15 mouse cellular contexts compared by ENCODE assay signal in the genomic region with DNA sequence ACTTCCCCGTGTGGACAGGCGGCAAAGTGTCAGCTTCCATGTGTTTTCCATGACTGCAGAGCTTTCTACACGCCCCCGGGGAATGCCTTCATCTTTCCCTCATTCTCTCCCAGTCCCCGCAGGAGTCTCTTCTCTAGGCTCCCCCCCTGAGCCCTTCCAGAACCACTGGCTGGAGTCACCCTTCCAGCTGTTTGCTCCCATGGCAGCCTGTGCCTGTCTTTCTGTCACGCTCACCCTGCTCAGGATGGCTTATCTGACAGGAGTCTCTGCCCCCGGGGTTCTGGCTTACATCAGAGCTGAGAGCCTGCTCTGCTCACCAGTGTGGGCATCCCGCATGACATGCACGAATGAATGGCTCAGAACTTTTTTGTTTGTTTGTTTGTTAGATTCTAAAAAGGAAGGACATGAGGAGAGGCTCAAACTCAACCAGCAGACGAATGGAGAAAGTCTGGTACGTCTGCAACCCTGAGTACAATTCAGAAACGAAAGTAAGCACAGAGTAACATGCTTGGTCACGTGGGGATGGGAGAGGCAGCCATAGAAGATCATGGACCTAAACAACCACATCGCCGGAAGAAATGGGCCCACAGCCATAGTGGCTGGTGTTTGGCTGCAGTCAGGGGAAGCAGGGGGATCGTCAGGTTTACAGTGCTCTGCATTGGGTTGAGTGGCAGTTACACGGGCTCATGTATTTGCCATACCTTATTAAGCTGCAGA. TPM values are rescaled to one million over a fixed set of nuclear protein-coding genes. Genes with fewer than 3 reads are reported as not detected.
A peak's percentile ranks its signal among the peaks of the same experiment; 100 is the strongest.
DNase-seq lines count a peak whose midpoint lies in the region; ATAC-seq and TF ChIP-seq lines count a peak whose summit lies in the region.
"Had no signal": no experiment of that assay in that cellular context is flagged by ENCODE, and none has a peak within 500 bp of the region (broad histone marks: within the 10 kb centered on the region; RNA-seq: fewer than 3 reads in every experiment).

No protein-coding gene starts in this region.

- no peaks in the 10 kb centered on the region for H3K4me1 ChIP-seq in heart, adult 2 months (ENCODE audit: control insufficient read depth, insufficient read depth, low read length)
- no peaks in the 10 kb centered on the region for H3K4me1 ChIP-seq in lung, postnatal 0 days (ENCODE audit: insufficient read depth, low read depth, low read length)
- no peaks in the 10 kb centered on the region; the same call in 1 of the 2 replicates for H3K4me1 ChIP-seq in stomach, postnatal 0 days (replicated peaks; ENCODE audit: control insufficient read depth, insufficient read depth)
- H3K4me1 ChIP-seq: liver, embryonic 12.5 days; megakaryocyte, embryonic 14.5 days had no signal

- 0 out of 2 replicates have a peak, but pooled peaks have one; percentile 28 for ATAC-seq in lung, postnatal 0 days
- no peak for ATAC-seq in stomach, postnatal 0 days (ENCODE audit: low FRiP score, low TSS enrichment)
- ATAC-seq: activated CD4-positive, CD25-positive, alpha-beta regulatory T cell, adult 4 months; hindbrain, postnatal 0 days; liver, embryonic 12.5 days had no signal

- no peak overlapping the region for H3K9ac ChIP-seq in heart, adult 2 months (ENCODE audit: low read depth, low read length)
- no peak overlapping the region for H3K9ac ChIP-seq in lung, postnatal 0 days (replicated peaks; ENCODE audit: low read depth)
- H3K9ac ChIP-seq in stomach, postnatal 0 days (ENCODE audit: low read length), result 0 out of 2 replicates have a peak overlapping the region, but pooled peaks have one; percentile 1
- H3K9ac ChIP-seq: liver, embryonic 12.5 days had no signal

- no peak for TF ChIP-seq POLR2A in heart, adult 2 months (IDR thresholded peaks at IDR 0.05; ENCODE audit: insufficient read depth, low read depth, low read length)

- 22% methylated on average over 17 of the region's 17 CpGs for WGBS in heart, adult 2 months
- WGBS in lung, postnatal 0 days, result 47% methylated on average over 17 of the region's 17 CpGs
- 41% methylated on average over 17 of the region's 17 CpGs for WGBS in stomach, postnatal 0 days

- DNase-seq in heart, adult 2 months, result peak in 1 of 2 experiments; percentile 7
- DNase-seq in heart, postnatal 14 days, result no peak
- DNase-seq in lung, postnatal 0 days (ENCODE audit: low spot score), result peak; percentile 10
- DNase-seq in lung, adult 18-20 months, result no peak
- DNase-seq in heart, postnatal 10 days, result peak; percentile 8 to 15
- no peak for DNase-seq in stomach, postnatal 0 days (ENCODE audit: low spot score)
- DNase-seq in gastrocnemius, postnatal 14 days, result no peak
- no peak for DNase-seq in embryo, embryonic 11 days
- DNase-seq: adrenal gland, postnatal 36 days; cerebellum, postnatal 36 days; right cerebral cortex, postnatal 14 days had no signal

- no peak overlapping the region for H3K27ac ChIP-seq in heart, adult 2 months
- no peak overlapping the region for H3K27ac ChIP-seq in lung, postnatal 0 days (ENCODE audit: low read length)
- peak overlapping the region; percentile 8; the same call in 1 of the 2 replicates for H3K27ac ChIP-seq in stomach, postnatal 0 days (replicated peaks)
- H3K27ac ChIP-seq: hindbrain, postnatal 0 days; liver, embryonic 12.5 days had no signal

- peak overlapping the region; percentile 14; the same call in 1 of the 2 replicates for H3K4me3 ChIP-seq in heart, adult 2 months
- H3K4me3 ChIP-seq in lung, postnatal 0 days (ENCODE audit: low read depth, low read length), result no peak overlapping the region
- H3K4me3 ChIP-seq in stomach, postnatal 0 days (ENCODE audit: low read depth, low read length), result no peak overlapping the region
- H3K4me3 ChIP-seq: liver, embryonic 12.5 days; megakaryocyte, embryonic 14.5 days had no signal

- no peaks in the 10 kb centered on the region for H3K9me3 ChIP-seq in lung, postnatal 0 days (ENCODE audit: low read length)
- H3K9me3 ChIP-seq in stomach, postnatal 0 days (ENCODE audit: control insufficient read depth, low read length), result no peaks in the 10 kb centered on the region
- H3K9me3 ChIP-seq: liver, embryonic 12.5 days had no signal

- no peaks in the 10 kb centered on the region for H3K79me2 ChIP-seq in heart, adult 2 months (replicated peaks; ENCODE audit: control insufficient read depth, insufficient read depth, low read length)

- H3K4me2 ChIP-seq in lung, postnatal 0 days (replicated peaks; ENCODE audit: low read depth, low read length), result peak overlapping the region; percentile 39
- peak overlapping the region; percentile 30 for H3K4me2 ChIP-seq in stomach, postnatal 0 days (replicated peaks; ENCODE audit: low read depth)
- H3K4me2 ChIP-seq: liver, embryonic 12.5 days had no signal

- TF ChIP-seq CTCF in heart, adult 2 months (IDR thresholded peaks at IDR 0.05), result no peak
- no peak for TF ChIP-seq CTCF in lung, postnatal 0 days (IDR thresholded peaks at IDR 0.05)
- TF ChIP-seq CTCF in stomach, postnatal 0 days (IDR thresholded peaks at IDR 0.05; ENCODE audit: low read depth), result no peak

- no peaks in the 10 kb centered on the region for H3K27me3 ChIP-seq in heart, adult 2 months (ENCODE audit: control insufficient read depth, insufficient read depth, low read length)
- H3K27me3 ChIP-seq in lung, postnatal 0 days (replicated peaks; ENCODE audit: insufficient read depth, low read length), result no peaks in the 10 kb centered on the region
- H3K27me3 ChIP-seq in stomach, postnatal 0 days (ENCODE audit: control insufficient read depth, insufficient read depth, low read length), result no peaks in the 10 kb centered on the region
- H3K27me3 ChIP-seq: liver, embryonic 12.5 days; megakaryocyte, embryonic 14.5 days had no signal

- no peaks in the 10 kb centered on the region for H3K36me3 ChIP-seq in heart, adult 2 months (ENCODE audit: control insufficient read depth, insufficient read depth, low read length)
- no peaks in the 10 kb centered on the region for H3K36me3 ChIP-seq in lung, postnatal 0 days (ENCODE audit: insufficient read depth, low read length)
- H3K36me3 ChIP-seq in stomach, postnatal 0 days (ENCODE audit: control insufficient read depth, insufficient read depth, low read length), result no peaks in the 10 kb centered on the region
- H3K36me3 ChIP-seq: liver, embryonic 12.5 days had no signal

- TF ChIP-seq EP300 in heart, adult 2 months (IDR thresholded peaks at IDR 0.05; ENCODE audit: insufficient read depth, low read depth, low read length), result no peak
- no peak for TF ChIP-seq EP300 in lung, postnatal 0 days (IDR thresholded peaks at IDR 0.05)
- TF ChIP-seq EP300 in stomach, postnatal 0 days (optimal IDR thresholded peaks at IDR 0.05), result no peak

- intact Hi-C loops in heart, adult 2 months (cut with DNase I), result no loop called here
- intact Hi-C loops in heart, postnatal 14 days (cut with DNase I), result no loop called here
- intact Hi-C loops in heart, postnatal 10 days (cut with DNase I), result no loop called here
- intact Hi-C loops in gastrocnemius, postnatal 14 days (cut with DNase I; ENCODE audit: low total_unique reads), result no loop called here

RNA-seq across cellular contexts. Expression of gene Ccdc60, which starts 17.1 kb away (rescaled TPM):
- not detected for total RNA-seq in heart, adult 2 months (2021)
- polyA plus RNA-seq in heart, adult 2 months (2012; rRNA removed), result 0.08 TPM in 1 of 2 replicates, not detected in the other
- not detected for total RNA-seq in heart, postnatal 14 days (2021)
- polyA plus RNA-seq in lung, postnatal 0 days (2015; fragmentation: Nextera tagmentation; extraction: Ambion mirVana), result 1.3 and 1.5 TPM in 2 replicates
- total RNA-seq in heart, postnatal 10 days (2021), result not detected
- 1.3 and 1.4 TPM in 2 replicates for polyA plus RNA-seq in stomach, postnatal 0 days (2015; fragmentation: Nextera tagmentation; extraction: Ambion mirVana)
- total RNA-seq in gastrocnemius, postnatal 14 days (2021), result not detected
- total RNA-seq: adrenal gland, postnatal 36 days had no signal
- polyA plus RNA-seq: activated CD4-positive, CD25-positive, alpha-beta regulatory T cell, adult 4 months had no signal

Comparison
In these comparisons a context has a peak if more than half of its experiments do, and no peak if none do; other contexts are left out.
1. DNase-seq: peak in lung, postnatal 0 days (single experiment) and heart, postnatal 10 days (2 of 2); none in heart, postnatal 14 days (0 of 2), lung, adult 18-20 months (0 of 2), stomach, postnatal 0 days (single experiment), gastrocnemius, postnatal 14 days (single experiment) and embryo, embryonic 11 days (single experiment).